Mouse (Mus musculus) embryo, embryonic 10.5 days (tissue): Measurements from ENCODE around the gene Pde4a.

ENCODE experiments used
- DNase-seq: peaks from one replicate; pipeline ENCODE4 v3.0.0-alpha.2; 2015; ENCODE audit warnings: low spot score

Gene Pde4a

DNA sequence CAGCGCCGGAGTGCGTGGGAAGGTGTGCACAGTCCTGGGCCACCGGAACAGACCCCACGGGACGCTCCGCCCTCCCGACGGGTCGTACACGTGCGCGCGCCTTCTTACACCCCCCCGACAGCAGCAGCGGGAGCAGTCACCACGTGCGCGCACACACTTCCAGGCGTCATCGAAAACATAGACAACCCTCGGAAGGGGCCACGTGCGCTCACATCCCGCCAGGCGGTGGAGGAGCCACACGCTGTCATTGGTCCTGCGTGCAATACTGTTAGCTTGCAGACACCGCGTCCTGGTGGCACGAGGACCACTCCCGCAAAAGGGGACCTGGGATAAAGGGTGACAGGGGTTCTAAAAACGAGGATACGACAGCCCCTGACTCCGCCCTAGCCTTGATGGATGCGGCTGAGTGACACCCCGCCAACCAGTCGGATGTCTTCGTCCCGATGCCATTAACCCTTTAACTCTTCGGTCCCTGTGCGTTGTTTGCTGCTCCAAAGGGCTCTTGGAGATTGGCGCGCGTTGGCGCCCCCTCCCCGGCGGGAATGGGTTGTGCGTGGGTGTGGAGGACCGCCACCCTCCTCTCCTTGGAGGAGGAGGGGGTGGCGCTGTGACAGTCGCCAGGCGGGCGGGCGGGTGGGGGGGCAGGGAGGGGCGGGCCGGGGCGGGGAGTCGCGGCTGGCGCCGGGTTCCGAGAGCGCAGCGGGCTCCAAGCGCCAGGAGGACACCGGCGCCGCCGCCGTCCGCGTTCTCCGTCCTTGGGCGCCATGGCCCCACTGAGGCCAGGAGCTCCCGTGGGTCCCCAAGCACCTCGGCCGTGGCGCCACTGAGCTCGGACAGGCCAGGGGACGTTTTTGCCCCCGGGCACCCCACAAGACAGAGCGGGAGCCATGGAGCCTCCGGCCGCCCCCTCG lies at the start of gene Pde4a:
TSS of gene Pde4a (plus strand) at position 674 of the 911 bp plus-strand sequence.
- DNase-seq = peak; percentile 64

DNA sequence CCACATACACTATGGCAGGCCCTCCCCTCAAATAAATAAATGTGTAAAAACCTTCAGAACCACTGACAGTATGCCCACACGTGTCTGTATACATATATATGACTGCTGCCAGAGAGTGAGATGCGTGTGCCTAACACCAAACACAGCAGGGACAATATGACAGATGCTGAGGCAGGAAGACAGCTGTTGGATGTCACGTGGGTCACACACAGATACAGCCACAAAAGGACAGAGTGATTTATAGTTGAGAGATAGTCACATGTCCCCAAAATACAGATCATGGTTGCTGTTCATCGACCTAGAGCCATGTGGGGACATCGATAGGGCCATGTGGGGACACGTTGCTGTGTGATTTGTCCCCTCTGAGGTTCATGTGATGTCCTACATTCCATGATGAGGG lies 48.4 kb upstream of the Pde4a start:
- no peak for DNase-seq

DNA sequence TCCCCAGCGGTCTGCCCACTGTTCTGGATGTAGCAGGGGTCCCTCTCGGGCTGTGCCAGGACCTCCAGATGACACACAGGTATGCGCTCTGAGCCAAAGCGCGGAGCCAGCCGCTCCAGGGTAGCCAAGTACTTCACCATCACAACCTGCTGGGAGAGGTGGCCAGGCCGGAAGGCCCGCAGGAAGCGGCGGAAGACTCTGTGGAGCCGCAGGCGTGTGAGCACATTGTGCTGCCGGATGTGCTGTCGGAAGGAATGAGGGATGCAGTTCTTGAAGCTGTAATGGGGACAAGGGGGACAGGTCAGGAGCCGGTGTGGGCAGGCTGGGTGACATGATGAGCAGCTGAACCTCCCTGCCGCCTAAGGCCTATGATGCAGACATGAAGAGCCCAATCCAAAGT lies 44.0 kb upstream of the Pde4a start:
- no peak for DNase-seq

DNA sequence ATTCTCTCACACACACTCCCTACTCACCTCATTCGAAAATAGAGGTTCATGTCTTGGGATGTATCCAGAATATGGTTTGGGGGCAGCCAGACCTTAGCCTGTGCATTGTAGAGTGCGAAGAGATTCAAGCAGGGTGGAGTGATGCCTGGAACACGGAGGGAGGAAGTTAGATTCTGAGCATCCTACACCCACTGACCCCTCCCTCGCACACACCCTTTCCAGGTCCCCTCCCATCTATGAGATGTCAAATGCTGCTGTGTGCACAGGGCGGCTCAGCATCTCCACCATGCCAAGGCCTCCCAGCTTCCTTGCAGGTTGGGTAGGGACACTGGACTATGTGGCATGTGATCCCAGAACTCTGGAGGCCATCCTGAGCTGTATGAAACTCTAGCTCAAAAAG lies 40.7 kb upstream of the Pde4a start:
- DNase-seq = no peak

DNA sequence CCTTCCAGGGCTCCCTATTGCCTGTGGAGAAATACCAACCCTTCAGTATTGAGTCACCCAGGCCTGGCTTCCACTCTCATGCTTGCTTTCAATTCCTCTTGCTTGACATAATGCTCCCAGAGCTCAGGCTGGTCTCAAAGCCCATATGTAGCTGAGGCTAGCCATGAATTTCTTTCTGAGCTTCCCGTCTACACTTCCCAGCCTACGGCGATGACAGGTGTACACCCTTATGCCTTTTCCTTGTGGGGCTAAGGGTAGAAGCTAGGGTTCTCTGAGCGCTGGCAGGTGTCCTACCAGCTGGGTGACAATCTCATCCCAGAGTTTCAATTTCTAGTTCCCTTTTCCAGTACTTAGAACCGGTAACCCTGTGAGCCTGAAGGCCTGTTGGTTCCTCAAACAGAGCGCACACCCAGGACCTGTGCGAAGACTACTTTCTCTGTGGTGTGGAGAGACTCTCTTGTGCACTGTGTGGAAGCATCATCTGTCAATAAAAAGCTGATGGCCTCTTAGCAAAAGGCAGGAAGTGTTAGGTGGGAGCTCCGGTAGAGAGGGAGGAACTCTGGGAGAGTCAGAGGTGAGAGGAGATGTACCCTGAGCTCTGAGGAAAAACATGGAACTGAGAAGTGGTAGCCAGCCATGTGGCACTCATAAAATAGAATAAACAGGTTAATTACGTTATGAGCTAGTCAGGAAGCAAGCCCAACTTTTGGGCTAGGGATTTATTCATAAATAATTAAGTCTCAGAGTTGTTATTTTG lies 39.8 kb upstream of the Pde4a start:
- DNase-seq = no peak

DNA sequence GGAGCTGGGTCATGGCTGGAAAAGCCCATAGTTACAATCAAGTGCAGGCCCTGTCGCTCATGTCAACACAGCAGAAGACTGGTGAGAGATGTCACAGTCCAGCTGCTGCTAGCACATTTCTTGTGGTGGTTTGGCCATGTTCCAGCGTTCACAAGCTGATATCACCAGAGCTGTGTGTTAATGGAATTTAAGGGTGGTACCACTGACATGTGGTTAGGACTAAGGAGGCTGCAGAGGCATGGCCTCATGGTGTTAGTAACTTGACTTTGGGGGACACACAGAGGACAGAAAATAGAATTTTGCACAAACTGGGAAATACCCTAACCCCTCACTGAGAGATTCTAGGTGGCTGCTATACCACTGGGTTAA lies 39.3 kb upstream of the Pde4a start:
- DNase-seq = no peak

DNA sequence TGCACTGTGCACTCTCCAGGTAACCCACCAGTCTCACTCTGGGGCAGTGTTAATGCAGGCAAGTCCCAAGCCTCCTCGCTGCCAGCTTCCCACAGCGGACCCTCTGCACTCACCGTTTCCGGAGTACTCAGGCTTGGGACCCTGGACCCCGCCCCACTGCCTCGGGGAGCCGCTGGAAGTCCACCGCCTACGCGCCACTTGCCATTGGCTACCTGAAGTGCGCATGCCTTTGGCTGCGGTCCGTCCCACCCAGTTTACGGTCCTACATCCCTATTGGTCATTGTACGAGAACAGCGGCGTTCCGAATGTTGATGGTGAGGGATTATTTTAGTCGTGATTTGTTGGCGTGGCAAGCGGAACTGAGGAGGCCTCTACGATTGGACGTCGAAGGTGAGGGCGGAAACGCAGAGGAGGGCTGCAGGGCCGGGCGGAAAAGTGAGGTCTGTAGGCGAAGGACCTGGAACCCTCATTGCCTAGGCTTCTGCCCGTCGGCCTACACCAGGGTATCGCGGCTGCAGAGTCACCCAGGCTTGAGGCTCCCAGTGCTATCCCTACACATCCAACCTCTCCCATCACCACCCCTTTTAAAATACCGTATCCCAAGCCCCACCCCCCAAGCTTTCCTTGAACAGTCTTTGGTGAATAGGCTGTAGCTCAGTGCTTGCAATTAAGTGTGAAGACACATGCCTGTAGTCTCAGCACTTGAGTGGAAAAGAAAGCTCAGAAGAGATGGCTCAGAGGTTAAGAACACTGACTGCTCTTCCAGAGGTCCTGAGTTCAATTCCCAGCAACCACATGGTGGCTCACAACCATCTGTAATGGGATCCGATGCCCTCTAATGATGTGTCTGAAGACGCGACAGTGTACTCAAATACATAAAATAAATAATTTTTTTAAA lies 34.2 kb upstream of the Pde4a start, which contains the start of gene Tyk2:
TSS of gene Tyk2 (minus strand) at position 185 of the 898 bp plus-strand sequence.
- peak; percentile 98 for DNase-seq

DNA sequence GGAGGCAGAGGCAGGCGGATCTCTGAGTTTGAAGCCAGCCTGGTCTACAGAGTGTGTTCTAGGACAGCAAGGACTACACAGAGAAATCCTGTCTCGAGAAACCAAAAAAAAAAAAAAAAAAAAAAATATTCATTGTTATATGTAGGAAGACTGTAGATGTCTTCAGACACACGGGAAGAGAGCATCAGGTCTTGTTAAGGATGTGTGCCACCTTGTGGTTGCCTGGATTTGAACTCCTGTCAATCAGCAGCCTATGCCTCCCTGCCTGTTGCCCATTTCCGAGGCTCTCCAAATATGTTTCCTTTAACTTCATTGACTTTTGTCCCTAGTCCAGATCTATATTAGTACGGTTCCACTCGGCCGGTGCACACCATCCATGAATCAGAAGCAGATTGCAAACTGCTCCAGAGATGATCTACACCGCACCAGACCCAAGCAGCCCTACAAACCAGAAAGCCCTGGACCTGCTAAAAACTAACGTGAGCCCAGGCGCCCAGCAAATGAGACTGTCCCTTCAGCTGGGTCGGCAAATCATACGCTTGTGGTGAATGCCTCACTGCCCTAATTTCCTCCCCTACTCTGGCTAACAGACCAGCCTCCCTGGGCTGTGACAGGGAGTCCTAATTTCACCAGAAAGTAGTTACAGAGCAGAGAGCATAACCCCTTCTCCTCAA lies 33.3 kb upstream of the Pde4a start:
- DNase-seq = no peak

DNA sequence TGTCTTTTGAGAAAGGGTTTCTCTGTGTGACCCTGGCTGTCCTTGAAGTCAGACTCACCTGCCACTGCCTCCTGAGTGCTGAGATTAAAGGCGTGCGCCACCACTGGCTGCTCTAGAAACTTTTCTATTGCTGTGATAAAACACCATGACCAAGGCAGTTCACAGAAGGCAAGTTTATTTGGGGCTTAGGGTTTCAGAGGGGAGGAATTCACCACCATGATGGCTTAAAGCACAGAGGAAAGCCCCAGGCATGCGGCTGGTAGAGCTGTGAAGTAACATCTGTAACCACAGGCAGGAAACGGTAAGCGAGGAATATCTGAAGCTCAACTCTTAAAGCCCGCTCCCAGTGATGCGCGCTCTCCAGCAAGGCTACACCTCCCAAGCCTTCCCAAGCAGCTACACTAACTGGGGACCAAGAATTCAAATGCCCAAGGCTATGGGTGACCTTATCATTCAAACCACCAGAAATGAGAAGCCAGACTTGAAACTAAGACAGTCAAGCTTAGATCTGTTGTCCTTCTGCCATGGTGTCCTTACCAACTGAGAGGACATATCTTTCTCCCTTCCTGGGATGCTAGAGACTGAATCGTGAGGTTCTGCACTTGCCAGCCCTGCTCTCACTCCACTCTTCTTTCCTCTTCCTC lies 32.3 kb upstream of the Pde4a start:
- no peak for DNase-seq

DNA sequence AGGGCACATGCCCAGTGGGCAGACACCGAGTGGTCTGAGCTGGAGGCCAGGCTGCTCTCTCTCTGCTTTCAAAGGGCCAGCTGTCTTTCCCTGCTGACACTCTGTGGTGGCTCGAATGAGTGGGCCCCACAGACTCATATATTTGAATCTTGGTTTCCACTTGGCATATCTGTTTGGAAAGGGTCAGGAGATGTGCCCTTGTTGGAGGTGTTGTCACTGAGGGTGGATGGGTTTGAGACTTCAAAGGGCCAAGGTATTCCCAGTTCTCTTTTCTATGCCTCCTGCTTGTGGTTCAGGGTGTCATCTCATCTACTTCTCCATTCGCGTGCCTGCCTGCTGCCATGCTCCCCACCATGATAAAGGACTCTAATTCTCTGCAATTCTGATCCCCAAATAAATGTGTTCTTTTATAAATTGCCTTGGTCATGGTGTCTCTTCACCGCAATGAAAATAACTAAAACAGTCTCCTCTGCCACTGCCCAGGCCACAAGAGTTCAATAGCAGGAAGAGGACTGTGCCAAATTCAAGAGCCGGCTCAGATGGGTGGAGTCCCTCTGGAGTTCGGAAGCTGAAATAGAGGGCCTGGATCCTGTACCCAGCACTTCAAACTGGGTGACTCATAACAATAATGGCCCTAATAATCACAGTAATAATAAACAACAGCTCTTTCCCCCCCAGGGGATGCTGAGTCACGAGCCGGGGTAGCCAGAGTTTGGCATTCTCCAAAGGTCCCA lies 30.8 kb upstream of the Pde4a start:
- DNase-seq = no peak

DNA sequence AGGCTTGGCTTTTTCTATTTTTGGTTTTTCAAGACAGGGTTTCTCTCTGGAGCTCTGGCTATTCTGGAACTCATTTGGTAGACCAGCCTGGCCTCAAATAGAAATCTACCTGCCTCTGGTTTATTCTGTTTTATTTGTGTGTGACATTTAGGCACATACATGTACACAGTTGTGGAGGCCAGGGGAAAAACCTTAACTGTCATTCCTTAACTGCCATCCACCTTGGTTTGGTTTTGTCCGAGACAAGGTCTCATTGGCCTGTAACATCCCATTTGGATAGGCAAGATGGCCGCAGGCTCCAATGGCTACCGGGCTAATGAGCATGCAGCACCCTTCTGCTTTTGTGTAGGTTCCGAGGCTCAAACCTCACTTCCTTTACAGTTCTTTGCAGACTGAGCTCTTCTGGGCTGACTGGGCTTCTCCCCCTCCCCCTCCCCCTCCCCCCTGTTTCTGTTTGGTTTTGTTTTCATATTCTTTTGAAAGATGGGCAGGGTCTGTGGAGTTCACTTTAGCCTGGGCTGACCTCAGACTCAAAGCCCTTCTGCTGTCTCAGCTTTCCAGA lies 30.1 kb upstream of the Pde4a start:
- no peak for DNase-seq

DNA sequence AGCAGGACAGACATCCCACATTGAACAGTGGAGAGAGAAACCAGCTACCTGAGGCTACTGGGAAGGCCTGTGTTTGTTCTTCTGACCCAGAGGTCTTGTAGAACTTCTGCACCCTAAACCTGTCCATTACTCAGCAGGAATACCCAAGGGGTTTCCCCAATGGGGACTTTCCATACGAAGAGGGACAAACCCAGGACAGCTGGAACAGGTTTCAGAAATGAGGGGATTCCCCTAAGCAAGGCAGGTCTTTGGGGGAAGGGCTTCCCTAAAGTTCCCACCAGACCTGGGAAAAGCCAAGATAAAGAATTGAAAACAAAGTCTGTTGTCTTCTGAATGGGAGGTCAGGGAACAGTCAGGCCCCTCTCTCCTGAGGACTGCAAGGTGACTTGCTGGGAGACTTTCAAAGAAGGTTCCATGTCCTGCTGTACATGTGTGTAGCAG lies 29.6 kb upstream of the Pde4a start:
- no peak for DNase-seq

DNA sequence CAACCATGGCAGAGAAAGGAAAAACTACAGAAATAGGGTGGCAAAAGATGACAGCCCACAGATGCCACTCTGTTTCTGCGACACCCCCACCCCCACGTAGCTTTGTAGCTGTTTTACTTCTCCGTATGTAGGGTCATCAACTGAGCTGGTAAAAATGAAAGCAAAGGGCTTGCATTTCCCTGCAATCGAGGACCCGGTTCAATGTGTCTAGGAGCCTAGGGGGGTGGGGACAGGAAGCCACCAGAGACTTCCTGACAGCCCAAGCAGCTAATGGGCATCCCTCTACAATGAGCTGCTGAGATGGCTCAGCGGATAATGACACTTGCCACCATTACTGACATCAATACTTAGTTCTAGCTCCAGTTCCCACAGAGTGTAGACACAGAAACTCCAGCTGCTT lies 29.1 kb upstream of the Pde4a start:
- DNase-seq = no peak

DNA sequence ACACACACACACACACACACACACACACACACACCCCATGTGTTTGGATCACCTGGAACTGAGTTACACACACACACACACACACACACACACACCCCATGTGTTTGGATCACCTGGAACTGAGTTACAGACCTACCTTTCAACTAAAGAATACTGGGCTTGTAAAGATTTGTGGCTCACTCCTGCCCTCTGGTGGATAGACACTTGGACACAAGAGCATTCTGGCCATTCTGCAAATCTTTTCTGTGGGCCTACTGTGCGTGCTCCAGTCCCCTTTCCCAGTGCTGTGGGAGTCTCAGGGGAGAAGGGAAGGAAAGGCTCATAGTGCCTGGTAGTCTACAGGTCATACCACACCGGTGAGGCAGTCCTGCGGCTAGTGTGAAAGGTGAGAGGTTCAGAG lies 28.3 kb upstream of the Pde4a start:
- peak; percentile 79 for DNase-seq

DNA sequence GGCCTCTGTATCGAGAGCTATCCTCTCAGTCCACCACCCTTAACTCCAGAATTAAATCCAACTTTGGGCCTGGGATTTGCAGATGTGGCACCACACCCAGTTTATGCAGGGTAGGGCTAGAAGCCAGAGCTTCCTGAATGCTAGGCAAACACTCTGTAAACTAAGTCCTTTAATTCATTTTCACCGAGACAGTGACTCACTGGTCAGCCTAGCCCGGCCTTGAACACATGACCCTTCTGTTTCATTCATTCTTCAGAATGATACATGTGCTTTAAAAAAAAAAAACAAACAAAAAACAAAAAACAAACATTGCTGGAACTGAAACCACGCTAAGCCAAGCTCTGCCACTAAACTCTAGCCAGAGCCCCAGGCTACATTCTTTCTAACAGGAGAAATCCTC lies 27.1 kb upstream of the Pde4a start:
- no peak for DNase-seq

DNA sequence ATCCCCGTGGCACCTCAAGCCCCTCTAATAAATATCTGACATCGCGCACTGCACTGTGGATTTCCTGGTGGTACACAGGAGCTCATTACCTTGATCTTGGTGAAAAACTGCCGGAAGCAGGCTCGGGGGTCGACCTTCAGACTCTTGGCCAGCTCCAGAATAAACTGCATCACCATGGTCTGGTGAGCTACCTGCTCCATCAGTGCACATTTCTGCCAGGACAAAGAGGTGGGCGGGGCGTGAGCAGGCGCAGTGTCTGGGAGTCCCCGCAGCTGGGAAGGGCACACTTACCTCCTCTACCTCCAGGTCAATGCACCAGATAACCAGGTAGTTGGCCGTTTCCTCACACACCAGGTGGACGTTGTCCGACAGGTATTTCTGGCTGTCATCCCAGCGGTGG lies 23.6 kb upstream of the Pde4a start:
- no peak for DNase-seq

DNA sequence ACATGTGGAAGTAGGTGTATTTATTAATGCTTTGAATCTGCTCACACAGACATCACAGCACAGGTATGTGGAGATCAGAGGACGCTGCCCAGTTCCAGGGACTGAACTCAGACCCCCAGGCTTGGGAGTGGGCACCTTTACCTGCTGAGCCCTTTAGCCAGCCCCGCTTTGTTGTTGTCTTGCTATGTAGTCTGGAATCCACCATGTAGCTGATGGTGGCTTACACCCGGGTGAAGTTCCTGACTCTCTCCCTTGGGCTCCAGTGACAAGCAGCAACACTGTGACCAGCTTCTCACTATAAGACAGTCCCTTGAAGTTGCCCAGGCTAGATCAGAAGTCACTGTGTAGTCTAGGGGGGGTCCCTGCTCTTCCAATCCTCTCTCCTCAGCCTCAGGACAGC lies 21.2 kb upstream of the Pde4a start:
- DNase-seq = no peak

DNA sequence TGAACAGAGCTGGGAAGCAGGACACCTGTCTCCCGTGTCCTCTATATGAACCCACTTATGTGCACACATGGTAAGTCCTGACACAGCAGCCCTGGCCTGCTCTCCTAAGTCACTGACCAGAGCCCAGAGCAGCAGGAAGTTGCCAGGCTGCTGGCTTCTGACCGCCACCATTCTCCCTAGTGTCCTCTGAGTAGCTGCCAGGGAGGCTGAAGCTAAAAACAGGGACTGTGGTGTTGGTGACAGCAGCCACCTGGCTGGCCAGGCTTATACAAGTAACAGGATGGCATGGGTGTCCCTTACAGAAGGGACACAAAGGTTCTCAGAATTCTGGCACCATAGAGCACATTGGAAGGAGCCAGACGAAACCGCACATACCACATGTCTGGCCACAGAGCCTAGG lies 20.1 kb upstream of the Pde4a start:
- DNase-seq = no peak

DNA sequence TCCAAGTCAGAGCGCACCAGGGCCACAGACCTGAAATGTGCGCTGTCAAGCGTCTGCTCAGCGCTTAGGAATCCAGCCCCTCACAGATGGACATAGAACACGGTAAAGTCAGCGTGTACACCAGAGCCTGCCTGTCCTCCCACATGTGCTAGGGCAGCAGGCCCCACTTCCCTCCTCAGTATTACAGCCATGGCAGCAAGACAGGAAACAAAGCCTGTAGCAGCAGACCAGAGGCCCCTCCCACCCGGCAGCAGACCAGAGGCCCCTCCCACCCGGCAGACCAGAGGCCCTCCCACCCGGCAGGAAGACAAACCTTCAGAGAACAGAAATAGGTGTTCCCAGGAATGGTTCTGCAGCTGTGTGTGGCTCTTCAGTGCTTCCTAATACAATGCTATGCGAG lies 18.8 kb upstream of the Pde4a start:
- DNase-seq = peak; percentile 54

DNA sequence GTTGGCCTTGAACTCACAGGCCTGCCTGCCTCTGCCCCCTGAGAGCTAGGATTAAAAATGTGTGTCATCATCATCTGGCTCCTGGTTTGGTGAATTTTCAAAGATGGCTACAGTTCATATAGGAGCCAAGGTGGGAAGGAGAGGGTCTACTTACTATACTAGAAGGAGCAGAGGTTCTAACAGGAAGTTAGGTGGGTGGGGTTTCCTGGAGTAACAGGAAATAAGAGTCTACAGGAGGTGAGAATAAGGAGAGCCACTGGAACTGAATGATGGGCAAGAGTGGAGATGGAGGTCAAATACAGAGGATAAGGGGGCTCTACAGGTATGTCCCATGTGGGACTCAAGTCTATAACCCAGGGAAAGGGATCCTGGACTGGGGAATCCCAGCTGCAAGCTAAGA lies 17.1 kb upstream of the Pde4a start:
- no peak for DNase-seq
